Mouse (Mus musculus) midbrain, embryonic 16.5 days (tissue): Measurements from ENCODE around the gene Sgtb. TPM values are rescaled to one million over a fixed set of nuclear protein-coding genes. Genes with fewer than 3 reads are reported as not detected.
A peak's percentile ranks its signal among the peaks of the same experiment; 100 is the strongest.

Source experiments
- ATAC-seq: fragments of 200-750 bp; cut with Nextera tagmentation; 2 replicates; pipeline ENCODE4 v1.8.0; 2017; ENCODE audit warnings: moderate TSS enrichment
- H3K27ac ChIP-seq: fragments of 300-500 bp; sonication (generic); 2 replicates; pipeline ENCODE4 v1.5.1; 2014; ENCODE audit warnings: mild to moderate bottlenecking, low read length, mixed read lengths
- H3K27me3 ChIP-seq: fragments of 300-500 bp; sonication (generic); 2 replicates; pipeline ENCODE4 v1.6.1; 2014; ENCODE audit warnings: low read depth, low read length, mixed read lengths; ENCODE audit not compliant: control insufficient read depth, insufficient read depth
- H3K36me3 ChIP-seq: fragments of 300-500 bp; sonication (generic); 2 replicates; pipeline ENCODE4 v1.6.1; 2014; ENCODE audit warnings: mild to moderate bottlenecking, low read length, moderate library complexity, mixed read lengths; ENCODE audit not compliant: control insufficient read depth, insufficient read depth
- H3K4me1 ChIP-seq: fragments of 300-500 bp; sonication (generic); 2 replicates; pipeline ENCODE4 v1.6.1; 2014; ENCODE audit warnings: mild to moderate bottlenecking, low read length, mixed read lengths; ENCODE audit not compliant: control insufficient read depth, insufficient read depth
- H3K4me2 ChIP-seq: fragments of 300-500 bp; sonication (generic); 2 replicates; pipeline ENCODE4 v1.6.1; 2014; ENCODE audit warnings: mild to moderate bottlenecking, low read length, mixed read lengths
- H3K4me3 ChIP-seq: fragments of 300-500 bp; sonication (generic); 2 replicates; pipeline ENCODE4 v1.5.1; 2014; ENCODE audit warnings: low read depth, mild to moderate bottlenecking, low read length, moderate library complexity, mixed read lengths
- H3K9ac ChIP-seq: fragments of 300-500 bp; sonication (generic); 2 replicates; pipeline ENCODE4 v1.6.1; 2014; ENCODE audit warnings: low read depth, low read length, mixed read lengths
- H3K9me3 ChIP-seq: fragments of 300-500 bp; sonication (generic); replicated peaks from 2 replicates; pipeline ENCODE4 v1.6.1; 2014; ENCODE audit warnings: mild to moderate bottlenecking, low read length, mixed read lengths; ENCODE audit not compliant: control insufficient read depth, poor library complexity, severe bottlenecking
- WGBS: fragments of 180-500 bp; shearing (Covaris S2); extraction: QIAGEN DNeasy Blood & Tissue Kit; methylation state at CpG from one replicate; pipeline ENCODE4 v1.1.7; 2014; 5-methylcytosine and 5-hydroxymethylcytosine counted together
- polyA plus RNA-seq: library from polyadenylated mRNA; unstranded; fragments of >200 nt; fragmentation: Nextera tagmentation; extraction: Ambion mirVana; gene quantifications from 2 replicates; pipeline ENCODE4 v1.2.1, GENCODE M21; 2015

The Sgtb gene
- polyA plus RNA-seq, result 29.0 and 29.1 TPM in 2 replicates

DNA sequence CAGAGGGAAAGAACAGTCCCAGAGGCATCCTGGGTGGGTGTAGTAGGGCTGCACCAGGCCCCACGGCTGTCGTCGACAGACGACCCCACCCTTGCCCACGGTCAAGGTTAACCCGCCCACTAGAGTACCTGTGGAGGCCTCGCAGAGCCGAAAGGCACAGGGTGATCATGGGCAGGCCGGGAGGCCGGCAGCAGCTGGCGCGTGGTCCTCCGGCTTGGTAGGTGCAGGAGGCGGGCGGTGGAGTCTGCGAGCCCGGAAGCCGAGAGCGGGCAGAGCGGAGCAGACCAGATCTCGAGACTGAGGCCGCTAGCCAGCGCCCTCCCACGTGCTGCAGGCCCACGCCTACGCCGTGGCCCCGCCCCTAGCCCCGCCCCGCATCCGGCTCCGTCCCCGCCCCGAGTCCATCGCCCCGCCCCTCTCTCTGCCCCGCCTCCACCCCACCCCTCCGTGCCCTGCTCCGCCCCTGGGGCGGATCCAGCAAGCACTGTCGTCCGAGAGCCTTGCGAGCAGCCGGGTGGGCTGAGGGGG is at the start of gene Sgtb, which contains the start of gene Nln:
TSS of gene Sgtb (plus strand) at position 454 of the 528 bp plus-strand sequence.
TSS of gene Nln (minus strand) at position 327 of the 528 bp plus-strand sequence.
- H3K4me1 ChIP-seq, result peaks cover 26% of the 10 kb centered on the region
- H3K4me2 ChIP-seq, result peak within 1 kb of the TSS; percentile 80
- H3K36me3 ChIP-seq, result peaks cover 10% of the 10 kb centered on the region; the same call in 1 of the 2 replicates
- ATAC-seq, result peak; percentile 95
- 0% methylated on average over 31 of the region's 44 CpGs for WGBS
- H3K27ac ChIP-seq, result peak within 1 kb of the TSS; percentile 90
- peak within 1 kb of the TSS; percentile 93 for H3K4me3 ChIP-seq
- peaks cover 1% of the 10 kb centered on the region; the same call in 1 of the 2 replicates for H3K9me3 ChIP-seq
- H3K9ac ChIP-seq, result peak within 1 kb of the TSS; percentile 93
- no peaks in the 10 kb centered on the region for H3K27me3 ChIP-seq

DNA sequence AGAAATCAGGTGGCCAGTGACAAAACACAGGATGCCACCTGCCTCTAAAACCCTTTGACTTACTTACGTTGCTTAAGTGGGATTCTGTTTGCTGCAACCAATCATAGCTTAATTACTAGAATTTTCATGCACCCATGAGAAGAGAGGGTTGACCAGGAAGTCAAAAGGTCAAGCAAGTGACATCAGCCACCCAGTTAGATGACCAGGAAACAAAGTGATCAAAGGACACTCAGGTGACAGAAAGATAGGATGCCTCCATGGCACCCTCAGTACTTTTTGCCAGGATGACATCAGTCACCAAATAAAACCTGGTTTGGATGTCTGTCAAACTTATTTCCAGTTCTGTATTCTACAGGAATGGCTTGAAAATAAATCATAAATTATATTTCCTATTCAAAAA is 49.3 kb upstream of the Sgtb start:
- Histone ChIP-seq H3K36me3 (peaks cover 36% of the 10 kb centered on the region), H3K4me1 (no peaks in the 10 kb centered on the region), H3K4me3 (no peak overlapping the region), H3K9me3 (no peaks in the 10 kb centered on the region), H3K27me3 (no peaks in the 10 kb centered on the region), H3K27ac (no peak overlapping the region), H3K9ac (no peak overlapping the region), H3K4me2 (no peak overlapping the region)
- WGBS, result 71% methylated on average over 1 of the region's 1 CpGs
- ATAC-seq, result no peak

DNA sequence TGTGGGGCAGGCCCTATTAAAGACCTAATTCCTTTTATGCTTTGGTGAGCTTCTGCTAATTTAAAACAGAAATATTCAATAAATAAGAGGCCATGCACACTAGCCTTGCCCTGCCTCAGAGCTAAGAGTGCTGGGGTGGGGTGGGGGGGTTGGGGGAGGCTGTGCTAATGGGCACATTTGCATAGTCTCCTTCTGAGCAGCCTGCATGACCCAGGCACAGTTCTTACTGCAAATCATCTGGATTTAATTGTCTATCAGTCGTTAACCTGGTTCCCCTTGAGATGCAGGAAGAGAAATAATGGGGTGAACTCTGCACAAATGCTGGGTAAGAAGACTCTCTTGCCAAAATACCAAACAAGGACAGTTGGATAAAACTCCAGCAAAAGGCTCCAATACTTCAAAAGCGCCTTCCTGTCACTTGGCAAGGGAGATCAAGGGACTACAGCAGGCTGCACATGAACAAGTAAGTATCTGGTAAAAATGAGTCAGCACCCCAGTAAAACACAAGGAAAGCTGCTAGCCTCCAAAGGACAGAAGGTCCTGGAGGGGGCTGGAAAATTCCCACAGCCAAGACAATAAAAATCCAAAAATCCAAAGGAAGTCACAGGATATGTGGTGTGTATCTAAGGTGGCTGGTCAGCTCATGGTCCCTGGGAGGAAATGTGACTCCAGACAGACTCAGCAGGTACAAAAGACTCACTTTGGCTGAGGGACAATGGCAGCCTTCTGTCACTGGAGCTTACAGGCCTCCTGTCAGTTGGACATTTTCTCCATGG is 47.4 kb upstream of the Sgtb start:
- Histone ChIP-seq H3K27me3 (no peaks in the 10 kb centered on the region), H3K9ac (no peak overlapping the region), H3K4me1 (no peaks in the 10 kb centered on the region), H3K4me2 (no peak overlapping the region), H3K4me3 (no peak overlapping the region), H3K9me3 (no peaks in the 10 kb centered on the region), H3K36me3 (peaks cover 24% of the 10 kb centered on the region), H3K27ac (no peak overlapping the region)
- 38% methylated on average over 2 of the region's 2 CpGs for WGBS
- no peak for ATAC-seq

DNA sequence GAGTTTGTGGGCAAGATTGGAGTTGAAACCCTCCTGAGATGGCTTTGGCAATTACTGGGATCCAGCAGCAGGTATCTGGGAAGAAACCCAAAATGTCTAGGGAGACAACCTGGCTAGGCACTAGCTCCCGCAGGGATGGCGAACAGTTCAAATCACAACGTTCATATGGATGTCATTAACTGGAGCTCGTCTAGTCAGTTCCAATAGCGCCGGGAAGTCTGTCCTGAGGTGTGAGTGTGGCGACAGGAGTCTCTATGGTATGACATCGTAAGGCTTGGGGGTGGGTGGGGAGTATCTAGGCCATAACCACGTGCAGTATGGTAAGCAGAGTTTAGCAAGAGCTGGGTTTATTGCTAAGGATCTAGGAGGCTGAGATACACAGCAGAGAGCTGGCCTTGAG is 46.5 kb upstream of the Sgtb start:
- WGBS, result 87% methylated on average over 9 of the region's 9 CpGs
- ATAC-seq, result no peak
- Histone ChIP-seq H3K27me3 (no peaks in the 10 kb centered on the region), H3K4me2 (no peak overlapping the region), H3K9ac (no peak overlapping the region), H3K9me3 (no peaks in the 10 kb centered on the region), H3K27ac (no peak overlapping the region), H3K4me1 (no peaks in the 10 kb centered on the region), H3K36me3 (peaks cover 29% of the 10 kb centered on the region), H3K4me3 (no peak overlapping the region)

DNA sequence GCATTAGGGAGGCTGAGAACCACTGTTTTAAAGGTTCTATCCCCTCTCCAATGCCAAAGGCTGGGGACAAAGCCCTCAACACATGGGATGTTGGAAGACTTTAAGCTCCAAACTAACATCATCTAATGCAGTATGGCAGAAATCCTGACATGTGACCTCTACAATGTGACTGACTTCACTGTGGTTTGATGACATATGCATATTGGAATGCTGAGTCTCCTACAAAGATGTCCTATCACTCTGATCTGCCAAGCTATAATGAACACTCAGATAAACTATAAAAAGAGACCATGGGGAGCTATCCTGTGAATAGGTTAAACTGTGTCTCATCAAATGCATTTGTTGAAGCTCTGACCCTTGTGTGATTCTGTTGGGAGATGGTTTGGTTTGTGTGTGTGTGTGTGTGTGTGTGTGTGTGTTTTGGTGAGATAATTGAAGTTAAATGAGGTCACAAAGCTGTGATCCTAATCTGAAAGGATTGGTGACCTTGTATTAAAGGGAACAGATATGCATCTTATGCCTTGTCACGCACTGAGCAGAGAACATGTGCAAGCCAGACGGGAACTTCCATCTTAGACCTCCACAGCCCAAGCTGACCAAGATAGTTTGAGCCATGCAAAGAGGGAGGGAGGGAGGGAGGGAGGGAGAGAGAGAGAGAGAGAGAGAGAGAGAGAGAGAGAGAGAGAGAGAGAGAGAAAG is 43.7 kb upstream of the Sgtb start:
- Histone ChIP-seq H3K36me3 (peaks cover 18% of the 10 kb centered on the region), H3K27me3 (no peaks in the 10 kb centered on the region), H3K4me2 (no peak overlapping the region), H3K4me3 (no peak overlapping the region), H3K9ac (no peak overlapping the region), H3K4me1 (no peaks in the 10 kb centered on the region), H3K9me3 (no peaks in the 10 kb centered on the region), H3K27ac (no peak overlapping the region)
- ATAC-seq, result no peak
- 80% methylated on average over 2 of the region's 2 CpGs for WGBS

DNA sequence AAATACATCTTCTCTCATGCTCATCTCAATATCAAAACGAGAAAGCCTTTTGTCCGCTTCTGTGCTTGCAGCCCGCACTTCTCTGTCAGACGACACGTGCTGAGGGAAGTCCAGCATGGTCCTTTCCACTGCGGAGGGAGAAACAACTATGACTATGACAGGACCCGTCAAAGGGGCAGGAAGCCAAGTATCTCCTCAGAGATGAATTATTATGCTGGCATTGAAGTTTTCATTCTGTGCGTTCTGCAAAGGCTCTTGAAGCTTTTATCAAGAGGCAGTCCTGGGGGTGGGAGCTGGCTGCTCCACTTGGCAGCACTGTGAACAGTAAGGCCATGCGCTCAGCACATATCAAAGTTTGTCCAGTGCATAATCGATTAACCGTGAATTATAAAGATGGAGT is 40.3 kb upstream of the Sgtb start:
- Histone ChIP-seq H3K4me2 (no peak overlapping the region), H3K9ac (no peak overlapping the region), H3K36me3 (peaks cover 20% of the 10 kb centered on the region), H3K27me3 (no peaks in the 10 kb centered on the region), H3K27ac (no peak overlapping the region), H3K9me3 (no peaks in the 10 kb centered on the region), H3K4me1 (no peaks in the 10 kb centered on the region), H3K4me3 (no peak overlapping the region)
- no peak for ATAC-seq
- WGBS, result 86% methylated on average over 11 of the region's 11 CpGs

DNA sequence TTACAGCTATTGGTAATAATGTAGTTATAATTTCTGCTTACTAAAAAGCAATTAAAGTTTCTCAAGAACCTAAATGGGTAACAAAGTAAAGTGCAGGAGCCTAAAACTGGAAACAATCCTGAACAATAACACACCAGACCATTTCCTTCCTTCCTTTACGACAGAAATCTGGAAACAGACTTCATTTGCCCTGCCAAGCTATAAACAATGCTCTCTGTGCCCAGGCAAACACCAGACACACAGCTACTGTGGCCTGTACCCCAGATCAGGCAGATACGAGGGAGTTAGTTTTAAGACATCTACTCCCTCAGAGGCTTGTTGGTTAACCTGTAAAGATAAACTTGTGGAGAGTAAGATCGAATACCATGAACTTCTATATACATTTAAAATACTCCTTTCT is 38.8 kb upstream of the Sgtb start:
- H3K27me3 ChIP-seq, result no peaks in the 10 kb centered on the region
- no peaks in the 10 kb centered on the region for H3K4me1 ChIP-seq
- no peak overlapping the region for H3K9ac ChIP-seq
- 80% methylated on average over 3 of the region's 3 CpGs for WGBS
- ATAC-seq, result no peak
- peaks cover 17% of the 10 kb centered on the region for H3K36me3 ChIP-seq
- H3K9me3 ChIP-seq, result no peaks in the 10 kb centered on the region
- H3K4me2 ChIP-seq, result no peak overlapping the region
- no peak overlapping the region for H3K27ac ChIP-seq
- H3K4me3 ChIP-seq, result no peak overlapping the region

DNA sequence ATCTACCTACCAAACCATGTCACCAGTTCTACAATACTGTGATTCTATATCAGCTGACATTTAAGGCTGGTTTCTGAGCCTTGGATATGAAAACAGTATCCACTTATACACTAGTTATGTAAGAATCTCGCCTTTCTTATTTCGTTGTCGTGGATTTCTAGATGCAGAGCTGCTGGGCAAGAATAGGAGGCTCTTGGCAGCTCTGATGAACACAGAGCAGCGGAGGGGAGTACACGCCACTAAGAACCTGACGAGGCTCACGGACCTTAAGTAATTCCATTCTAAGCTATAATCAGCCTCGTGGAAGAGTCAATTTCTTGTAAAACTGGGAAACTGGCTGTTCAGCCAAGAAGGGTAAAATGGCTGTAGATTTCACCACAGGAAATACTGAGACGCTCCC is 37.2 kb upstream of the Sgtb start:
- Histone ChIP-seq H3K4me3 (no peak overlapping the region), H3K9me3 (no peaks in the 10 kb centered on the region), H3K9ac (no peak overlapping the region), H3K36me3 (peaks cover 17% of the 10 kb centered on the region), H3K4me2 (no peak overlapping the region), H3K27me3 (no peaks in the 10 kb centered on the region), H3K27ac (no peak overlapping the region), H3K4me1 (no peaks in the 10 kb centered on the region)
- no peak for ATAC-seq
- WGBS, result 86% methylated on average over 9 of the region's 9 CpGs

DNA sequence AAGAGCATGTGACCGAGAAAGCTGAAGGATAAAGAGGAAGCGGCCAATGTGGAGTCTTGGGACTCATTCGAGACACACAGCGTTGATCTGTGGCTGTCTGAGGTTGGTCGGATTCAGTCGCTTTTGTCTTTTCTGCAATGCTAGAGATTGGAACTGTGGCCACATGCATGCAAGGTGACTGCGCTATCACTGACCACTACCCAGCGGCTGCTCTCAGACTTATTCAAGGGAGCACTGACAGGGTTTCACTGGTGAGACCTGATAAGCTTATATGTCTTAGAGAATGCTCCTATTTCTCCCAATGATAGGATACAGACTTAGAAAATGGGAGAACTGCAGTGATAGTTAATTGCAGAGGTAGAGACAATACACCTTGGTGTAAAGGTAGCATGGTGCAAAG is 35.3 kb upstream of the Sgtb start:
- Histone ChIP-seq H3K4me3 (no peak overlapping the region), H3K4me2 (no peak overlapping the region), H3K36me3 (peaks cover 15% of the 10 kb centered on the region), H3K9me3 (no peaks in the 10 kb centered on the region), H3K4me1 (no peaks in the 10 kb centered on the region), H3K27me3 (no peaks in the 10 kb centered on the region), H3K9ac (no peak overlapping the region), H3K27ac (no peak overlapping the region)
- no peak for ATAC-seq
- 95% methylated on average over 8 of the region's 8 CpGs for WGBS
